Mouse (Mus musculus) heart, embryonic 10.5 days (tissue): ENCODE data around the gene Reg1. TPM values are rescaled to one million over a fixed set of nuclear protein-coding genes. Genes with fewer than 3 reads are reported as not detected.
"Not testable (repeated sequence)": the region's sequence is repeated elsewhere in the genome, so short reads cannot be mapped to it uniquely, and the experiment has no call there.

Experiments
- DNase-seq: peaks from one replicate; pipeline ENCODE4 v3.0.0-alpha.2; 2017; ENCODE audit warnings: low spot score
- H3K27ac ChIP-seq: fragments of 300-500 bp; sonication (generic); 2 replicates; pipeline ENCODE4 v1.5.1; 2016; ENCODE audit warnings: mild to moderate bottlenecking
- H3K27me3 ChIP-seq: fragments of 300-500 bp; sonication (generic); 2 replicates; pipeline ENCODE4 v1.6.1; 2016; ENCODE audit warnings: mild to moderate bottlenecking; ENCODE audit not compliant: poor library complexity, insufficient read depth, severe bottlenecking
- H3K36me3 ChIP-seq: fragments of 300-500 bp; sonication (generic); 2 replicates; pipeline ENCODE4 v1.6.1; 2016; ENCODE audit warnings: mild to moderate bottlenecking, moderate library complexity
- H3K4me1 ChIP-seq: fragments of 300-500 bp; sonication (generic); 2 replicates; pipeline ENCODE4 v1.6.1; 2016; ENCODE audit warnings: mild to moderate bottlenecking
- H3K4me3 ChIP-seq: fragments of 300-500 bp; sonication (generic); 2 replicates; pipeline ENCODE4 v1.5.1; 2016; ENCODE audit warnings: mild to moderate bottlenecking, moderate library complexity
- H3K9me3 ChIP-seq: fragments of 300-500 bp; sonication (generic); 2 replicates; pipeline ENCODE4 v1.6.1; 2016; ENCODE audit warnings: mild to moderate bottlenecking, moderate library complexity
- WGBS: fragments of 180-500 bp; shearing (Covaris S2); methylation state at CpG from one replicate; pipeline ENCODE4 v1.1.7; 2016; 5-methylcytosine and 5-hydroxymethylcytosine counted together
- polyA plus RNA-seq: library from polyadenylated mRNA; unstranded; fragments of >200 nt; fragmentation: Nextera tagmentation; extraction: Ambion mirVana; gene quantifications from 2 replicates; pipeline ENCODE4 v1.2.1, GENCODE M21; 2016

The Reg1 gene
- not detected in 2 replicates for polyA plus RNA-seq

DNA sequence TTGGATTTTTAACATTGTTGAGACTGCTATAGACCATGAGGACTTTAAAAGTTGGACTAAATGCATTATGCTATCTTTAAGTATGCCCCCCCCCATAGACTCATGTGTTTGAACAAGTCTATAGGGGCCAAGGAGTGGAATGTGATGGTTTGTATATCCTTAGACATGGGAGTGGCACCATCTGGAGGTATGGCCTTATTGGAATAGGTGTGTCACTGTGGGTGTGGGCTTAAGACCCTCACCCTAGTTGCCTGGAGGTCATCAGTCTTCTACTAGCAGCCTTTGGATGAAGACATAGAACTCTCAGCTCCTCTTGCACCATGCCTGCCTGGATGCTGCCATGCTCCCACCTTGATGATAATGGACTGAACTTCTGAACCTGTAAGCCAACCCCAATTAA is at the start of gene Reg1:
Gene Reg1, plus strand, starts transcription at position 301 of the 400 bp plus-strand sequence.
- H3K9me3 ChIP-seq, H3K4me3 ChIP-seq, H3K4me1 ChIP-seq, H3K27me3 ChIP-seq, H3K36me3 ChIP-seq, H3K27ac ChIP-seq, DNase-seq: not testable (repeated sequence)

DNA sequence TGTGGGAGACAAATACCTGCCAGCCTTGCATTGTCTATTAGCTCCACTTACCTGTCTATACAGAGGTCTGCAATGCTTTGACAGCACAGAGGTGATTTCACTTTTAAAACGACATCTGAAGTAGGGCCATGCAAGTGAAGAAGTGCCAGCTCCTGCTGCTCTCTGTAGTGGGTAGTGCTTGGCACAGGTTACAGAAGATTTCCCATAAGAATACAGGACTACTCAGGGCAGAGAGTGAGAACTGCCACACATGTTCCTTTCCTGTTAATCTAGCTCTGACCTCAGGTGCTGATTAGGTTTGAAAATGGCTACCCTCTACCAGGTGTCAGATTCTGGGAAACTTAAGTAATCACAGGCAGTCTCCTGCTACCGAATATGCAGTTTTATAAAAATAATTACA is 43.7 kb upstream of the Reg1 start, which contains the start of gene Reg3d:
Gene Reg3d, minus strand, starts transcription at position 101 of the 400 bp plus-strand sequence.
- WGBS: 67% methylated on average over 2 of the region's 2 CpGs
- Histone ChIP-seq H3K4me1 (no peaks in the 10 kb centered on the region), H3K4me3 (no peak within 1 kb of the TSS), H3K27ac (no peak within 1 kb of the TSS), H3K36me3 (no peaks in the 10 kb centered on the region), H3K27me3 (no peaks in the 10 kb centered on the region), H3K9me3 (no peaks in the 10 kb centered on the region)
- no peak for DNase-seq

DNA sequence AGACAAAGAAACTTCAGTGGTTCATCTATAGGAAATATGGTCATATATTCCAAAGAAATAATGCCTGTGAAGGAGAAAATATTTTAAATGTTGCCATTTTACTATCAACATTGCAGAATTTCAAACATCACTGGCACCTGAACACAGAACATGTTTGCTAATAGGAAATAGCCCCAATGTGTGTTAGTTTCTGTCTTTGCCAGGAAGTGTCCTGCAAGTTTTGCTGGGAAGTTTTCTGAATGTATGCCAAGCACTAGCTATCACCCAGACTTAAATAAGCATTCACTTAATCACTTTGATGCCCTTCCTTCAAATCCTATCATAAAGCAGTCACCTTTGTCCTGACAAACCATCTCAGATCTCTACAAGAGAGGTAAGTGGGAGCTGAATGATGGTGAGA is 42.1 kb upstream of the Reg1 start, which contains the start of gene Reg3a:
Gene Reg3a, plus strand, starts transcription at position 301 of the 400 bp plus-strand sequence.
- no peak within 1 kb of the TSS for H3K4me3 ChIP-seq
- H3K4me1 ChIP-seq: no peaks in the 10 kb centered on the region
- H3K27ac ChIP-seq: no peak within 1 kb of the TSS
- H3K9me3 ChIP-seq: no peaks in the 10 kb centered on the region
- H3K27me3 ChIP-seq: no peaks in the 10 kb centered on the region
- DNase-seq: no peak
- no peaks in the 10 kb centered on the region for H3K36me3 ChIP-seq

DNA sequence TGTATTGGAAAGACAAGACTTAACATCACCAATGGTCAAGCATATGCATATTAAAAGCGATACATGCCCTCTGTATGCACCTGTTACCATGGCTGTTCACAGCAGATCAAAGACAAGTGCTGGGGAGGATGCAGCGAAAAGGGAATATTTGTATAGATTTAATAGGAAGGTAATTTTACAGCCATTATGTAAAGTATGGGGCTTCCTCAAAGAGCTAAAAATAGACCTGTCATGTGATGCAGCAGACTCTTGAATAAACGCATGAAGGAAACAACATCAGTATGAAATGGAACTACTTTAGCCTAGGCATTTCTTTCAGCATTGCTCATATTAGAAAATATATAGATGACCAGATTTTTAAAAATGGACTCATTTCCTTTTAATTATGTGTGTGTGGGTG is 36.9 kb upstream of the Reg1 start:
- Histone ChIP-seq H3K9me3 (no peaks in the 10 kb centered on the region), H3K27me3 (no peaks in the 10 kb centered on the region), H3K27ac (no peak overlapping the region), H3K4me3 (no peak overlapping the region), H3K4me1 (no peaks in the 10 kb centered on the region), H3K36me3 (no peaks in the 10 kb centered on the region)
- no peak for DNase-seq
- WGBS: 86% methylated on average over 3 of the region's 3 CpGs

DNA sequence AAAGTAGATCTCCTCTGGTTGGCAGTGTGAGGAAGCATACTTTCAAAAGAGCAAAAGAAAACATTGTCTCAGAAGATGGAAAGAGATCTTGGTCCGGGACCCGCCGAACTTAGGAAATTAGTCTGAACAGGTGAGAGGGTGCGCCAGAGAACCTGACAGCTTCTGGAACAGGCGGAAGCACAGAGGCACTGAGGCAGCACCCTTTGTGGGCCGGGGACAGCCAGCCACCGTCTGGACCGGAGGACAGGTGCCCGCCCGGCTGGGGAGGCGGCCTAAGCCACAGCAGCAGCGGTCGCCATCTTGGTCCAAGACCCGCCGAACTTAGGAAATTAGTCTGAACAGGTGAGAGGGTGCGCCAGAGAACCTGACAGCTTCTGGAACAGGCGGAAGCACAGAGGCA is 27.2 kb upstream of the Reg1 start, which contains the start of gene Reg2:
Gene Reg2, plus strand, starts transcription at position 301 of the 400 bp plus-strand sequence.
- H3K36me3 ChIP-seq, H3K9me3 ChIP-seq, DNase-seq, H3K4me3 ChIP-seq, H3K27ac ChIP-seq, H3K4me1 ChIP-seq, H3K27me3 ChIP-seq: not testable (repeated sequence)
- 92% methylated on average over 5 of the region's 17 CpGs for WGBS

DNA sequence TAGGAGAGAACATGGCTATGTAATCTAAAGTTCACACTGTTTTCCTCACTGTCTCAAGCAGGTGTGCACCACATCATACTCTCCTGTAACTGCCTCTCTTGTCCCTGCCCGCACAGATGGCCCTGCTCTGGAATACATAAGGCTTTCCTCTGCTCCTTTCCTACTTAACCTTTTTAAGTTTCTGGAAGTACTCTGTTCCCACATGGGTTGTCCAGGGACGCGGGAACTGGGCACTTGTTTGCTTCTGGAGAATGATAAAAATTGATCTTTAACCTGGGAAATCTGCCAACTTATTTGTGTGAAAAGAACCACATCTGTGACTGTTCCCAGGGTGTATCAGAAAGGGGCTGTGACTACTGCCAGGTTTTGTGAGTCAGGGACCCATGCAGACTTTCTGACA is 3.0 kb downstream of the Reg1 start:
- Histone ChIP-seq H3K27ac (no peak overlapping the region), H3K36me3 (no peaks in the 10 kb centered on the region), H3K9me3 (no peaks in the 10 kb centered on the region), H3K27me3 (no peaks in the 10 kb centered on the region), H3K4me1 (no peaks in the 10 kb centered on the region), H3K4me3 (no peak overlapping the region)
- WGBS: 83% methylated on average over 3 of the region's 3 CpGs
- DNase-seq: no peak

DNA sequence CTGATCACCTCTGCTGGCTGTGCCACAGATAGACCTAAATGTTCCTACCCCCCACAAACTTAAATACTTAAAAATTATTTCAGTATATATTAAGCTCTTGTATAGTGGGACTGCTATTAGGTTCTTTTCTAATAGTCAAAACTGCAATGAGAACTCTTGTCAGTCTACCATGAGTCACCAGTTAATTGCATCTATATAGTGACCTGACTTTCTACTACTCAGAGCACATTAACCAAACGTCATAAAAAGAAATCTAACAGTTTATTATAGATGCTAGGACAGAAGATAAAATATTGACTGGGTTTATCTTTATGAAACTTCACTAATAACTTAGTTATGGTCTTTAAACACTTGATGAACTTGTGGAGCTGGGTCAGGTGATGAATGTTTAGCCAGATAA is 24.7 kb downstream of the Reg1 start:
- 54% methylated on average over 1 of the region's 1 CpGs for WGBS
- H3K9me3 ChIP-seq: no peaks in the 10 kb centered on the region
- no peaks in the 10 kb centered on the region for H3K27me3 ChIP-seq
- no peak overlapping the region for H3K4me3 ChIP-seq
- H3K27ac ChIP-seq: no peak overlapping the region
- DNase-seq: no peak
- H3K4me1 ChIP-seq: no peaks in the 10 kb centered on the region
- no peaks in the 10 kb centered on the region for H3K36me3 ChIP-seq

DNA sequence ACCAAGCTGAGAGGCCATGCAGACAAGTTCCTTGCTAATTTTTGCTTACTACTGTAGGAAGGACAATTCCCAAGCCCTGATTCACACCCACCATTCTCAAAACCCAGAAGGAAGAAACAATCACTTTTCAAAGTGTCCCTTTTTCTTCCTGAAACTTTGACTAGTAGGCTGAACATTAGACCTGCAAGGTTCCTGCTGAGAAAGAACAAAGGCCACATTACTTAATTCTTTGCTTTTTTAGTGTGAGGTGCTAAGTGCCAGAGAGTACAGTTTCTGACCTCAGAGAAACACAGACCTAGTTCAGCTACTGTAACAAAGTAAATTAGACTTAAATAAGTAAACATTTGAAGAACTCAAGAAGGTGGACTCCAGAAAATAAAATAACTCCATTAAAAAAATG is 25.9 kb downstream of the Reg1 start:
- H3K27me3 ChIP-seq: no peaks in the 10 kb centered on the region
- H3K4me1 ChIP-seq: no peaks in the 10 kb centered on the region
- no peaks in the 10 kb centered on the region for H3K9me3 ChIP-seq
- H3K27ac ChIP-seq: no peak overlapping the region
- no peaks in the 10 kb centered on the region for H3K36me3 ChIP-seq
- no peak for DNase-seq
- H3K4me3 ChIP-seq: no peak overlapping the region

DNA sequence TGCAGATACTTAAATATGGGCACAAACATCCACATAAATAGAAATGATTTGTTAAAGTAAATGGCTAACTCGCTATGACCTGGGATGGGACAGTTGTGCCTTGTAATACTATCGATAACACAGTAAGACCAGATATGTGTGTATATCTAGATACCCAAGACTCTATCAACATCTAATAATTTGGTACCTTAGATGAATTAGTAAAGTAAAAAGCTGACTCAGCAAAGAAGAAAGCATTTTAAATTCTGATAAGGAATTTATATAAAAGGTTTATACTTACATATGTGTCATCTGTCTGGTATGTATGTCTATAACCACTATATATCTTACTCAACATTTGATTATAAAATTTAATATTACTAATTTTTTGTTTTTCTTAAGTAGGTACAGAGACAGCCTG is 30.3 kb downstream of the Reg1 start:
- no peak overlapping the region for H3K4me3 ChIP-seq
- no peaks in the 10 kb centered on the region for H3K9me3 ChIP-seq
- H3K27ac ChIP-seq: no peak overlapping the region
- H3K4me1 ChIP-seq: no peaks in the 10 kb centered on the region
- DNase-seq: no peak
- H3K27me3 ChIP-seq: no peaks in the 10 kb centered on the region
- H3K36me3 ChIP-seq: no peaks in the 10 kb centered on the region
- 83% methylated on average over 2 of the region's 2 CpGs for WGBS

DNA sequence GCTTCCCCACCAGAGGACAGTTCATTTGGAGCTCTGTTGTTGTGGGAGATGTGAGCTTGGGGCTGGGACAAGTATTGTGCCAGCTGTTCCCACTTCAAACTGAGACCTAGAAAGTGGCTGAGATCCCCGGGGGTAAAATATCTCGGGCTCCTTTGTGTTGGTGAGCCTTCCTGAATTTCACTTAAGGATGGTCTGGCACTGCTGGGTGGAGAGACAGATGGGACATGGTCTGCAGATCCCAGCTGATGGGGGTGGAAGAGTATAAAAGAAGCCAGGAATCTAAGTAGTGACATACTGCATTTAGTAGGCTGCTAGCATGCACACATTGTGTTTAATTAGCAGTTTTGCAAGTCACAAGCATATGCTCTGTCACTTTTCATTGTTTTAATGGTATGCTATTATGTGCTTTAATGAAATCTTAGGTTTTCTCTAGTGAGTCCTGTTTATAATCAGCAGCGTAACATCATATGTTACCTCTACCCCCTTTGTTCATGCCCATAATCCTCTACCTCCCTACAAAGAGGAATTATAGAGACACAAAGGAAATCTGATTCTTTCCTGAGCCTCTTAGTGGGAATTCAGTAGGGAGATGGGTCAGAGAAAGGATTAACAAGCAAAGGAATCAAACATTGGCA is 37.8 kb downstream of the Reg1 start:
- 59% methylated on average over 3 of the region's 3 CpGs for WGBS
- no peaks in the 10 kb centered on the region for H3K4me1 ChIP-seq

DNA sequence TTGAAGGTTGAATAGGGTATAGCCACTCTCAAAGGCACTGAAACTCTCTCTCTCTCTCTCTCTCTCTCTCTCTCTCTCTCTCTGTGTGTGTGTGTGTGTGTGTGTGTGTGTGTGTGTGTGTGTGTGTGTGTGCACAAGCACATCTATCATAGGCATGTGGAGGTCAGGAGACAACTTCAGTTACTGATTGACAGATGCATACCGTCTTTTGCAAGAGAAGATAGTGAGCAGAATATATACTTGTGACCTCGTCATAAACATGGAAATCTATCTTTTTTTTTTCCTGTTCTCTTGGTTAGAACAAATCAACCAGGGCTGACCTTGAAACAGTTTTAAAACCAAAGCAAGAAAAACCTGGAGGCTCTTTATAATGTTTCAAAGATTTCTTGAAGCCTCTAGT is 39.8 kb downstream of the Reg1 start:
- H3K36me3 ChIP-seq: no peaks in the 10 kb centered on the region
- H3K4me1 ChIP-seq: no peaks in the 10 kb centered on the region
- no peak for DNase-seq
- no peaks in the 10 kb centered on the region for H3K9me3 ChIP-seq
- H3K4me3 ChIP-seq: no peak overlapping the region
- H3K27me3 ChIP-seq: no peaks in the 10 kb centered on the region
- H3K27ac ChIP-seq: no peak overlapping the region
- WGBS: 79% methylated on average over 2 of the region's 2 CpGs

More for the DNA sequence above, 37.8 kb downstream of the Reg1 start:
- no peak for DNase-seq
- H3K9me3 ChIP-seq: no peaks in the 10 kb centered on the region
- no peaks in the 10 kb centered on the region for H3K27me3 ChIP-seq
- H3K27ac ChIP-seq: no peak overlapping the region
- no peaks in the 10 kb centered on the region for H3K36me3 ChIP-seq
- no peak overlapping the region for H3K4me3 ChIP-seq

DNA sequence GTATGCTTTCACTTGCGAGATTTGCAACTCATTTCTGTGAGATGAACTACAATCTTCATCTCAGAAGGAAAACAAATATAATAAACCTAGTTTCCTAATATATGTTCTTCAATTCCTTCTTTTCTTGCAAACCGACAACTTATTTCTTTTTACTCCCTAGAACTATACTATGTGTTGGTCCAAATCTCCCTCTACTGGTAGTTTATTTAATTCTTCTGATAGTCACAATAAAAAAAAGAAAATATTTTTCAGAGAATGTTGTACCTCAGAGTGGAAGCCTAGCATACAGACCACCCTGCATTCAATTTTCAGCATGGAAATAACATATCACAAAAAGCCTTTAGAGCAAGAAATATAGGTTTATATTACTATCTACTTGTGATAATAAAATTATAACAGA is 40.8 kb downstream of the Reg1 start:
- no peaks in the 10 kb centered on the region for H3K4me1 ChIP-seq
- WGBS: 80% methylated on average over 2 of the region's 2 CpGs

DNA sequence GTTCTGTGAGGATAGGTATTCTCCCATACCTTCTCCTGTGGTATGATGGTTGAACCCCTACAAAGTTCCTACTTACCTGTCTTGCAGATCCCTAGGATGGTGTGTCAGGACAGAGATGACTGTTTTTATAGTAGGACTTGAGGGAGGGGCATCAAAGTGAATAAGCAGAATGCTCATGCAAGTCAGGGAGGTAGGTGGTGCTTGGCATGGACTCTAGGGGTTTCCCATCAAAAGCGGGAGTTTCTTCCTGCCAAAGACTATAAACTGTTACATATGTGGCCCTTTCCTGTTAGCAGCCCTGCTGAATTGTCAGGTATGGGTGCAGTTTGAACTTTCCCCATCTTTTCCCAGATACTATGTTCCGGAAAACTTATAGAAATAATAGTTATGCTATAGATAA is 46.3 kb downstream of the Reg1 start, which contains the start of gene Reg3g:
Gene Reg3g, minus strand, starts transcription at position 101 of the 400 bp plus-strand sequence.
- Histone ChIP-seq H3K27ac (no peak within 1 kb of the TSS), H3K4me3 (no peak within 1 kb of the TSS), H3K9me3 (no peaks in the 10 kb centered on the region), H3K36me3 (no peaks in the 10 kb centered on the region), H3K4me1 (no peaks in the 10 kb centered on the region), H3K27me3 (no peaks in the 10 kb centered on the region)
- no peak for DNase-seq
- 89% methylated on average over 2 of the region's 2 CpGs for WGBS

More for the DNA sequence above, 40.8 kb downstream of the Reg1 start:
- Histone ChIP-seq H3K4me3 (no peak overlapping the region), H3K36me3 (no peaks in the 10 kb centered on the region), H3K9me3 (no peaks in the 10 kb centered on the region), H3K27ac (no peak overlapping the region), H3K27me3 (no peaks in the 10 kb centered on the region)
- no peak for DNase-seq

DNA sequence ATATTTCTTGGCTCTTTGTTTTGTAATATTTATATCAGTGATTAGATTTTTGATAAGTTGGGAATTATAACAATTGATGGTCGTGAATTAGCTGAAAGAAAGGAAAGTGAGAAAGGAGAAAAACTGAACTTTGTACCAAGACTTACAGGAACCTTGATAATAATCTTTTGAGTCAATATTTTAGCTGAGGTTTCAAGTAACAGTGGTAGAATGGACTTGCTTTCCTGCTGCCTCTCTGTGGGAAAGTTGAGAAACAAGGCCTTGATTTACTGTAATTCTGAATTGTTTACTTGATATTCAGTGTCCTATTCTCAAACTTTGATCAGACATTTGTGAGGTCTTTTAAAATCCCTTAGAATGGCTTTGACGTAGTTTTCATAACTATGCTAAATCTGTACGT is 46.8 kb downstream of the Reg1 start:
- Histone ChIP-seq H3K4me3 (no peak overlapping the region), H3K36me3 (no peaks in the 10 kb centered on the region), H3K27me3 (no peaks in the 10 kb centered on the region), H3K27ac (no peak overlapping the region), H3K9me3 (no peaks in the 10 kb centered on the region), H3K4me1 (no peaks in the 10 kb centered on the region)
- WGBS: 80% methylated on average over 3 of the region's 3 CpGs
- DNase-seq: no peak
